Mouse (Mus musculus) frontal cortex, adult 2 months (tissue): ENCODE data around the gene Mbtps1. TPM values are rescaled to one million over a fixed set of nuclear protein-coding genes. Genes with fewer than 3 reads are reported as not detected.
A peak's percentile ranks its signal among the peaks of the same experiment; 100 is the strongest.

Source experiments
- DNase-seq, 2 experiments: peaks; one replicate each; pipeline ENCODE4 v3.0.0; 2022; ENCODE audit warnings: low spot score in 1 of 2; ENCODE audit errors: extremely low spot score in 1 of 2
- polyA plus RNA-seq: library from polyadenylated mRNA; depleted of rRNA; stranded (reverse); fragments of >200 nt; gene quantifications from 2 replicates; pipeline ENCODE4 v1.2.3, GENCODE M21; 2012; rRNA removed

Mbtps1 gene
- 65.4 and 70.7 TPM in 2 replicates for polyA plus RNA-seq

- peak; percentile 94 to 96 for DNase-seq
Measured at GRCm38 (mm10) chr8:119558603-119559401, at the start of gene Mbtps1. Gene Mbtps1, minus strand, starts transcription at chr8:119558735.

DNA sequence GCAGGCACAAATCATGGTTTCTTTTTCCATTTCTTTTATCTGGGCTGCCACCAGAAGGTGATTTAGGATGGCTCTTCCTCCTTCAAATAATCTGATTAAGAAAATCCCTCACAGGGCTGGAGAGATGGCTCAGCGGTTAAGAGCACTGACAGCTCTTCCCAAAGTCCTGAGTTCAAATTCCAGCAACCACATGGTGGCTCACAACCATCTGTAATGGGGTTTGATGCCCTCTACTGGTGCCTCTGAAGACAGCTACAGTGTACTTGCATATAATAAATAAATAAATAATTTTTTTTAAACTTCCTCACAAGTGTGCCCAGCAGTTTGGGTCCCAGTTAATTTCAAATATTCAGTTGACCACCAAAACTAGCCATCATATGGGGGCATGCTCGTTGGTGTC lies 47.7 kb upstream of the Mbtps1 start:
- DNase-seq: no peak

GRCm38 (mm10) chr8:119604996-119605395 lies 46.5 kb upstream of the Mbtps1 start, which contains the start of gene Taf1c:
Gene Taf1c, minus strand, starts transcription at chr8:119605222.
- DNase-seq: peak; percentile 87 to 97

DNA sequence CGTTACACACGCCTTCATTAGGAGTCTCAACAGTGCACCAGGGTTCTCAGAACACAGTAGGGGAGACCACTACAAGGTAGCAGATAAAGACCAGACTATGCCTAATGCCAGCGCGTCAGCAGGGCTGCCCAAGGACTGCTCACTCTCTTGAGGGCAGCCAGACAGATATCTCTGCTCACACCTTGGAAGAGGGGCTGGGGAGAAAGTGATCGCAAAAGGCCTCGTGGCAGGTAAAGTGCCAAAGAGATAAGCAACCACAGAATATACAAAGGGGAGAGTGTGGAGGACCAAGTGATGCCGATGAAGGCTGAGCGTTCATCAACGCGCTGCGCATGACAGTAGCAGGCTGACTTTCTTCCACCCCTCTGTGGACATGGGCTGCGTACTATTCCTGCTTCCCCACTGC lies 45.9 kb upstream of the Mbtps1 start:
- DNase-seq: no peak

DNA sequence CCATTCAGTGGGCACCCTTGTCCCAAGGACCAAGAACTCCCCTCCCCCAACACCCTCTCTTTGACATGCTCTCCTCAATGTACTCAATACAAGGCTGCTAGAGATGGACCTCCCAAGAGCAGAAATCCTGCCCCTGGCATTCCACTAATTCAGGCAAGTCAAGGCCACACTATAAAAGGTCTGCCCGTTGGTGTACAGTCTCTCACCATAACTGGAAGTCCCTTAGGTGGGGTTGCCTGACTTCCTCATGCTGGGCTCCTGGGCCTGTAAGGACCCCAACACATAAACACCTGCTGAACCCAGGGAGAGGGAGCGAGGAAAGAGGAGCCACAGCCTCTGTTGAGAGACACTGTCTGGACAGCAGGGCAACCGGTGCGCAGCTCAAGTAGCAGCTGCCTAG lies 45.2 kb upstream of the Mbtps1 start:
- no peak for DNase-seq

- no peak for DNase-seq
Measured at GRCm38 (mm10) chr8:119591456-119591855, 32.9 kb upstream of the Mbtps1 start.

DNA sequence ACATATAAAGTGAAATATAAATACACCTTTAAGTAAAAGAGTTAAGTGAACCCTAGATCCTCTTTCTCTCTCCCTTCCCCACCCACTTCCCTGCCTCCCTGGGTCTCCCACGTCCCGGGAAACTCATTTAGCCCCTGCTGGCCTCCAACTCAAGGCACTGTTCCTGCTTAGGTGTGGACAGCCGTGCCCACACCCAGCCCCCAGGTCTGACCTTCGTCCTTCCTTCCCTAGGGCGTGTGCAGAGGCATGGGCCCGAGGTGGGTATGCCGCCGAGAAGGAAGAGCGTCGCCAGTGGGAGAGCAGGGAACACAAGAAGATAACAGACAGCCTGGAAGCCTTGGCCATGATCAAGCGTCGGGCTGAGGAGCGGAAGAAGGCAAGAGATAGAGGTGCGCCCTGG lies 31.8 kb upstream of the Mbtps1 start:
- DNase-seq: no peak

GRCm38 (mm10) chr8:119588844-119589243 lies 30.3 kb upstream of the Mbtps1 start:
- no peak for DNase-seq

- no peak for DNase-seq
Measured at GRCm38 (mm10) chr8:119588321-119588720, 29.8 kb upstream of the Mbtps1 start.

DNA sequence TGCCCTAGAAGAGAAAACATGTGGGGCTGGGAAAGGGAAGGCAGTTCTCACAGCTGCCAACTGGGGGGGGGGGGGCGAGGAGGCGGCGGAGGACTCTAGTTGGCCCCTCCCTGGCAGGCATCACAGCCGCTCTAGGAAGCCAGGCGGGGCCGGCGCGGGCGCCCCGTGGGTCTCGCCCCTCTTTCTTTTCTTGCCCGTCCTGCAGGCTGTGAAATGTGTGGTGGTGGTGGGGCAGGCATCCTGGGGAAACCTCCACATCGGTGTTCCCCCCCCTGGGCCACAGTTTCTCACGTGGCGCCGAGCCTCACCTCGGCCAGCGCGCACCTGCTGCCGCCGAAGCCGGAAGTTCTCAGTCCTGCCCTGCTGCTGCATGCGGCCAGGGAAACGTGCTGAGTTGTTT lies 27.4 kb upstream of the Mbtps1 start:
- DNase-seq: no peak

DNA sequence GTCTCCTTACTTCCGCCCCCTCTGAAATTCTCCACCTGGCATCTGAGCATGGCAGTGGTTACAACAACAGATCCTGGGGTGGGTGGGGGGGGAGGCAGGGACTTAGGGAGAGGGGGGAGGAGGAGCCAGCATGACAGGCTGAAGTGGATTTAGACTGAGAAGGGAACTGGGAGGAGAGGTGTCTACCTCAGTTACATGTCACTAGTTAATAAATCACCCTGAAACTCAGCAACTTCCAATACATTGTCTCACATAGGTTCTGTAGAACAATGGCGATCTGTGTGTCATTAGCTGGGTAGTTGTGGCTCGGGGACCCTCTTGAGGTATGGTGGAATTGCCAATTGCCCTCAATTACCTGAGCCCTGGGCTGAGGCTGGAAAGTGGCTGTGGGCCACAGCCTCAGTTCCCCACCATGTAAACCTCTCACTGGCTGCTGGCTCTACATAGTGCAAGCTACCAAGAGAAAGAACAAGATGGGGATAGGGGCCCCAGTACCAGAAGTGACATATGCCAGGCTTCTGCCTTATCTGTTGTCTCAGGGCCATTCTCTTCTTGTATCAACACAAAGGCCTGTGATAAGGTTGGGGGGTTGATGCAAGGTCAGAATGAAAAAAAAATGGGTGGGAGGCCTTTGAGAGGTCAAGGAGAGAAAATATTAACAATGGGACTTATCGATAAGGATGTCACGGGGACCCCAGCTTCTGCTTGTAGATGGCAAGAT lies 22.1 kb upstream of the Mbtps1 start:
- DNase-seq: no peak

GRCm38 (mm10) chr8:119579096-119579495 lies 20.6 kb upstream of the Mbtps1 start:
- DNase-seq: no peak

DNA sequence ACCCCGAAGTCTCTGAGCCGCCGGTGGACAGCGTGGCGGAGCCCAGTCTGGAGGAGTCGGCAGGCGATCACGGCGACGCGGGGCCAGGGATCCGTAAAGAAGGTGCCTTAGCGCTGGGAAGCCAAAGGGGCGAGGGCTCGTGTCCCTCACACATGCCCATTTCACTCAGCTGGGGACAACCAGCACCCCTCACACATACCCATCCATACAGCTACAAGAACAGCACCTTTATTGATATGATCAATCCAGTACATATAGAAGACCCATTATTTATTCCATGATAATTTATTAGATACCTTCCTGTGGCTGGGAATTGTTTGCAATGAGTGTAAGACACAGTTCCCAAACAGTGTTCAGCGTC lies 16.8 kb upstream of the Mbtps1 start:
- no peak for DNase-seq

DNA sequence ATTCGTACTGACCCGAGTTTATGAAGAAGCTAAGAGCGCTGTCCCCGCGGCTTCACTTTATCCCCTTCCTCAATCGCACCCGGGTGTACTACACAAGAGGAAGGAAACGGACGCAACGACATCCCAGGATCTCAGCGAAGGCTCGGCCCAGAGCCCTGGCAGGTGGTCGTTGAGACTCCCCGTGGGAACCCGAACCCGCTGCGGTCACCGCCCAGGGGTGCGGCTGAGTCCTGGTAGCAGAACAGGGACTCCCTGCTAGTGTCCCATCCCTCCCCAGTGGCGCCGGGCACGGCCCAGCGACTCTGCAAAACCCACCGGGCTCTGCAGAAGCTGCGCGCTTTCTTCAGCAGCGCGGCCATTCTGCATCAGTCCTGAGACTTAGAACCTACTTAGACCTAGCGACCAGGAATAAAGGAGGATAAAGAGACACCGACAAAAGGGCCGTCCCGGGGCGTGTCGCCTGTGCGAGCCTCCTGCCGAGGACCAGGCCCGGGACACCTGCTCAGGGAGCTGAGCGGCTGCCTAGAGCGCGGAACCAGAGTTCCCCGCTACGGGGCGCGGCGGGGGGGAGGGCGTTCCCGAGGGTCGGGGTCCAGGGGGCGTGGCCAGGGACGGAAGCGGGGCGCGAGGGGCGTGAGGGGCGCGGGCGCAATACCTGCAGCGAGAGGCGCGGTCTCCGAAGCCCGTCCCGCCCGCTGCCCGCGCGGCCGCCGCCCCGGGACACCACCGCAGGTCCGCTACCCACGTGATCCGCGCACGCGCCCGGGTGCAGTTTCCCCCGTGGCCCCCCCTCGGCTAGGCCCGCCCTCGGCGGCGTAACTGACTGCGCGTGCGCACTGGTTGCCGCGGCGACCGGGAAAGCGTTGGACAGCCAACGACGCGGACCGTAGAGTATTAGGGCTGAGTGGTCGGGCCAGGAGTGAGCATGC lies 16.2 kb upstream of the Mbtps1 start, which contains the start of the genes Hsdl1 and Dnaaf1:
Gene Hsdl1 (minus strand): TSS at position 747 of the 929 bp plus-strand sequence.
Gene Dnaaf1 (plus strand): TSS at position 799 of the 929 bp plus-strand sequence.
- DNase-seq: peak; percentile 84 to 96

DNA sequence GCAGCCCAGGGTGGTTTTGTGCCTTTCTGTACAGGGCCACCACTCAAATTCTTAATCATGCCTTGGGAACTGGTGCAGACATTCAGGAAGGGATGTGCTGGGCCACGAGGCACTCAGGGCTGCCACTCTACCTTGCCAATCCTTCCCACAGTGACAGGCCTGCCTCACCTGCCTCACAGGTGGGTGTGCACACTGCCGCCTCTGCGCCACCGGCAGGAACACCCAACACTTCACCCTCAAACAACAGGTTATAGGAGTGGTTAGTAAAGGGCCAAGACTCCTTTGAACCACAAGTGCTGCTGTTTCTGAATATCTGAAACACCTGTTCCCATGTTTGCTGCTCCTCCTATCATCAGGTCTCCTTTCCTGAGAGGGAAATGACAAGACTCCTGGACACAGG lies 13.9 kb upstream of the Mbtps1 start:
- DNase-seq: no peak

DNA sequence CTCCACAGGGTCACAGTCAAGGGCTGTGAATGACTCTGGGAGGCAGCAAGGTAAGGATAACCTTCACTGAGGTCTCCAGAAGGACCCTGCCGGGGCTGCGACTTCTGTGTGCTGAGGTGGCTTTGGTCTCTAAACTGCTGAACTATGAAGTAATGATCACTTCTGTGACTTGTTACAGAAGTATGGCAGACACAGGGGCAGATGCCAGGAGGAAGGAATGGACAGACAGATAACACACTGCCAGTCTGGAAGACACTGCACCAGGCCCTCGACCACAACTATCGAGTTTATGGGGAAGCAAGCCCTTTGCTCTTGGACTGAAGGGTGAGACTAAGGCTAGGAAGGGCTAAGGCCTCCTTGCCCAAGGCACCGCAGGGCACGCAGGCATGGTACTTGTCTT lies 12.6 kb upstream of the Mbtps1 start:
- DNase-seq: no peak

DNA sequence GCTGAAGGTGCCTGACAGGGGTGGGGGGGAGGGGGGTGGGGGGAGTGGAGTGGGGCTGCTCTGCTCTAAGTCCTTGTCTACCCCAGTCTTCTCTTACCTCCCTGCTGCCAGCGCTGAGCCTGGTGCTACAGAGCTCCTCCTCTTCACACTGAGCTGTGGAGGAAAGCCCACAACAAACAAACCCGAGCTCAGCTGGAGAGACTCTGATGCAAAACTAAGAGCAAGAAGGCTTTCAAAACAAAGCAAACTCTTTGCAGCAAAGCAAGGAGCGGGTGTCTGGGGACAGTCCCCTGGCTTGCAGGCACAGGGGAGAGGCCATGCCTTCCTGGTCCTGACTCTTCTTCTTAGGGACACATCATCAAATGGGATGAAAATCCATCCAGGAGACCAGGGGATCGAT lies 11.3 kb upstream of the Mbtps1 start:
- no peak for DNase-seq

GRCm38 (mm10) chr8:119568951-119569350 lies 10.4 kb upstream of the Mbtps1 start:
- DNase-seq: no peak

DNA sequence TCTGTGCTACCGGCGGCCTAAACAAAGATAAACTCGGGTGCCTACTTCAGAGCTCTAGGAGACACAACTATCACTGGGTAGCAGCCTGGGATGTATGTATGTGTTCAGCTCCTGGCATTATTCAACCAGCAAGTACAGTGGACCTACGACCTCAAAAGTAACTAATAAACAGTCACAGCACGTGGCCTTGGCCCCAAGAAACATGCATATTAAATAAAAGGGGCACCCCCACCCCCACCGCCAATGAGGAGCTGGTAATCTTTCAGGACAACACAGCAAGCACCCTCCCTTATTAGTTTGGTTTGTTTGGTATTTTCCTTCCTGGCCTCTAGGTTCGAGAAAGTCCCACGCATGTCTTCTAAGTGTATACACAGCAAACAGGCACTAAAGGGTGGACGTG lies 9.7 kb upstream of the Mbtps1 start:
- no peak for DNase-seq

GRCm38 (mm10) chr8:119566367-119566766 lies 7.8 kb upstream of the Mbtps1 start:
- DNase-seq: no peak

DNA sequence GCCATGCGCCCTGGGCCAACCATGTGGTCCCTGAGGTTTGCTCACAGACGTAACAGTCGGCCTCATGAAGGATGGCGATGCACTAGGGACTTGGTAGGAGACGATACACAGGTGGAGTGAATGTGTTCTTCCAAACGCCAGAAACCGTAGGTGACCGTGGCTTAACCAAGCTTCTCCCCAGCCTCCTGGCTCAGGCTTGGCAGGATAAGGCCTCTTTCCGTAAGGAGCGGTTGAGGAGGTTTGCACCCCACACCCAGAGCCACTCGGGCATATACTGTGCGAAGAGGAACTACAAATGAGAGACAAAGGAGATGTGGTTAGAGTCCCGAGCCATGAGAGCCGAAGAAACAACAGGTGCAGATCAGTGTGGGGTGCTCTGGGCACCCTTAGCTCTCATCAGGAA lies 5.3 kb upstream of the Mbtps1 start:
- no peak for DNase-seq
